Mouse (Mus musculus): ENCODE results near the gene Ubqln4. TPM values are rescaled to one million over a fixed set of nuclear protein-coding genes. Genes with fewer than 3 reads are reported as not detected.

The Ubqln4 gene
- polyA plus RNA-seq, 1 experiment from 2014 or later: 37.4 TPM

GRCm38 (mm10) chr3:88563442-88563841, 9.9 kb downstream of the Ubqln4 start:
- H3K4me1 ChIP-seq (ENCODE audit: control insufficient read depth in 2 of 2, insufficient read depth in 2 of 2, low read length in 2 of 2): peaks cover 0 to 3% of the 10 kb centered on the region in 2 experiments; a peak in 2 of 4 replicates
- H3K9ac ChIP-seq (ENCODE audit: low read length): no peak overlapping the region
- H3K27me3 ChIP-seq (ENCODE audit: control insufficient read depth, insufficient read depth, low read length): no peaks in the 10 kb centered on the region
- ATAC-seq (ENCODE audit: insufficient number of reproducible peaks, insufficient read depth, low FRiP score, low read depth): no peak
- H3K4me2 ChIP-seq (ENCODE audit: low read length): no peak overlapping the region
- WGBS: 75% methylated on average over 4 of the region's 4 CpGs
- H3K36me3 ChIP-seq (ENCODE audit: control insufficient read depth, insufficient read depth, low read length): peaks cover 100% of the 10 kb centered on the region
- no peak overlapping the region for H3K4me3 ChIP-seq (ENCODE audit: control insufficient read depth in 1 of 2, insufficient read depth in 1 of 2, low read depth in 1 of 2, low read length in 2 of 2)
- no peak overlapping the region for H3K27ac ChIP-seq (replicated peaks in 1 of 2; ENCODE audit: control insufficient read depth in 1 of 2, insufficient read depth in 1 of 2, low read depth in 2 of 2, low read length in 2 of 2)
- H3K9me3 ChIP-seq (ENCODE audit: control insufficient read depth, low read length): no peaks in the 10 kb centered on the region

GRCm38 (mm10) chr3:88563966-88564365, 10.4 kb downstream of the Ubqln4 start:
- H3K36me3 ChIP-seq (ENCODE audit: control insufficient read depth, insufficient read depth, low read length): peaks cover 100% of the 10 kb centered on the region
- H3K9me3 ChIP-seq (ENCODE audit: control insufficient read depth, low read length): no peaks in the 10 kb centered on the region
- no peak overlapping the region for H3K9ac ChIP-seq (ENCODE audit: low read length)
- no peak overlapping the region for H3K4me2 ChIP-seq (ENCODE audit: low read length)
- H3K27ac ChIP-seq (replicated peaks in 1 of 2; ENCODE audit: control insufficient read depth in 1 of 2, insufficient read depth in 1 of 2, low read depth in 2 of 2, low read length in 2 of 2): no peak overlapping the region
- H3K4me1 ChIP-seq (ENCODE audit: control insufficient read depth in 2 of 2, insufficient read depth in 2 of 2, low read length in 2 of 2): peaks cover 0 to 3% of the 10 kb centered on the region in 2 experiments; a peak in 2 of 4 replicates
- no peaks in the 10 kb centered on the region for H3K27me3 ChIP-seq (ENCODE audit: control insufficient read depth, insufficient read depth, low read length)
- WGBS: 95% methylated on average over 7 of the region's 7 CpGs
- no peak overlapping the region for H3K4me3 ChIP-seq (ENCODE audit: control insufficient read depth in 1 of 2, insufficient read depth in 1 of 2, low read depth in 1 of 2, low read length in 2 of 2)
- ATAC-seq (ENCODE audit: insufficient number of reproducible peaks, insufficient read depth, low FRiP score, low read depth): no peak

- Histone ChIP-seq H3K36me3 (ENCODE audit: control insufficient read depth, insufficient read depth, low read length) (peaks cover 90% of the 10 kb centered on the region), H3K27me3 (ENCODE audit: control insufficient read depth, insufficient read depth, low read length) (no peaks in the 10 kb centered on the region), H3K4me3 (ENCODE audit: control insufficient read depth in 1 of 2, insufficient read depth in 1 of 2, low read depth in 1 of 2, low read length in 2 of 2) (no peak overlapping the region), H3K27ac (replicated peaks in 1 of 2; ENCODE audit: control insufficient read depth in 1 of 2, insufficient read depth in 1 of 2, low read depth in 2 of 2, low read length in 2 of 2) (peak overlapping the region in 1 of 2 experiments; percentile 33; a peak in 1 of 4 replicates), H3K9ac (ENCODE audit: low read length) (0 out of 2 replicates have a peak overlapping the region, but pooled peaks have one; percentile 38), H3K4me2 (ENCODE audit: low read length) (no peak overlapping the region), H3K9me3 (ENCODE audit: control insufficient read depth, low read length) (no peaks in the 10 kb centered on the region), H3K4me1 (ENCODE audit: control insufficient read depth in 2 of 2, insufficient read depth in 2 of 2, low read length in 2 of 2) (peaks cover 0 to 3% of the 10 kb centered on the region in 2 experiments; a peak in 2 of 4 replicates)
- WGBS: 61% methylated on average over 3 of the region's 3 CpGs
- no peak for ATAC-seq (ENCODE audit: insufficient number of reproducible peaks, insufficient read depth, low FRiP score, low read depth)
Observed at GRCm38 (mm10) chr3:88566116-88566515, 12.6 kb downstream of the Ubqln4 start.

GRCm38 (mm10) chr3:88566536-88567061, 13.0 kb downstream of the Ubqln4 start:
- Histone ChIP-seq H3K36me3 (ENCODE audit: control insufficient read depth, insufficient read depth, low read length) (peaks cover 85% of the 10 kb centered on the region), H3K4me1 (ENCODE audit: control insufficient read depth in 2 of 2, insufficient read depth in 2 of 2, low read length in 2 of 2) (peaks cover 0 to 3% of the 10 kb centered on the region in 2 experiments; a peak in 2 of 4 replicates), H3K9ac (ENCODE audit: low read length) (no peak overlapping the region), H3K27me3 (ENCODE audit: control insufficient read depth, insufficient read depth, low read length) (no peaks in the 10 kb centered on the region), H3K27ac (replicated peaks in 1 of 2; ENCODE audit: control insufficient read depth in 1 of 2, insufficient read depth in 1 of 2, low read depth in 2 of 2, low read length in 2 of 2) (peak overlapping the region; percentile 5 to 33; a peak in 1 of 4 replicates), H3K4me2 (ENCODE audit: low read length) (no peak overlapping the region), H3K9me3 (ENCODE audit: control insufficient read depth, low read length) (no peaks in the 10 kb centered on the region), H3K4me3 (ENCODE audit: control insufficient read depth in 1 of 2, insufficient read depth in 1 of 2, low read depth in 1 of 2, low read length in 2 of 2) (no peak overlapping the region)
- WGBS: 78% methylated on average over 4 of the region's 4 CpGs
- ATAC-seq (ENCODE audit: insufficient number of reproducible peaks, insufficient read depth, low FRiP score, low read depth): no peak

GRCm38 (mm10) chr3:88567892-88568291, 14.3 kb downstream of the Ubqln4 start:
- no peak overlapping the region for H3K4me2 ChIP-seq (ENCODE audit: low read length)
- H3K27me3 ChIP-seq (ENCODE audit: control insufficient read depth, insufficient read depth, low read length): no peaks in the 10 kb centered on the region
- H3K36me3 ChIP-seq (ENCODE audit: control insufficient read depth, insufficient read depth, low read length): peaks cover 72% of the 10 kb centered on the region
- WGBS: 89% methylated on average over 6 of the region's 6 CpGs
- H3K27ac ChIP-seq (replicated peaks in 1 of 2; ENCODE audit: control insufficient read depth in 1 of 2, insufficient read depth in 1 of 2, low read depth in 2 of 2, low read length in 2 of 2): no peak overlapping the region
- H3K4me3 ChIP-seq (ENCODE audit: control insufficient read depth in 1 of 2, insufficient read depth in 1 of 2, low read depth in 1 of 2, low read length in 2 of 2): no peak overlapping the region
- H3K4me1 ChIP-seq (ENCODE audit: control insufficient read depth in 2 of 2, insufficient read depth in 2 of 2, low read length in 2 of 2): peaks cover 0 to 3% of the 10 kb centered on the region in 2 experiments; a peak in 2 of 4 replicates
- no peaks in the 10 kb centered on the region for H3K9me3 ChIP-seq (ENCODE audit: control insufficient read depth, low read length)
- H3K9ac ChIP-seq (ENCODE audit: low read length): no peak overlapping the region
- no peak for ATAC-seq (ENCODE audit: insufficient number of reproducible peaks, insufficient read depth, low FRiP score, low read depth)

- H3K36me3 ChIP-seq (ENCODE audit: control insufficient read depth, insufficient read depth, low read length): peaks cover 65% of the 10 kb centered on the region
- peaks cover 0 to 3% of the 10 kb centered on the region in 2 experiments; a peak in 2 of 4 replicates for H3K4me1 ChIP-seq (ENCODE audit: control insufficient read depth in 2 of 2, insufficient read depth in 2 of 2, low read length in 2 of 2)
- H3K4me3 ChIP-seq (ENCODE audit: control insufficient read depth in 1 of 2, insufficient read depth in 1 of 2, low read depth in 1 of 2, low read length in 2 of 2): no peak overlapping the region
- no peak for ATAC-seq (ENCODE audit: insufficient number of reproducible peaks, insufficient read depth, low FRiP score, low read depth)
- no peaks in the 10 kb centered on the region for H3K9me3 ChIP-seq (ENCODE audit: control insufficient read depth, low read length)
- 94% methylated on average over 2 of the region's 2 CpGs for WGBS
- no peak overlapping the region for H3K4me2 ChIP-seq (ENCODE audit: low read length)
- H3K27ac ChIP-seq (replicated peaks in 1 of 2; ENCODE audit: control insufficient read depth in 1 of 2, insufficient read depth in 1 of 2, low read depth in 2 of 2, low read length in 2 of 2): no peak overlapping the region
- no peak overlapping the region for H3K9ac ChIP-seq (ENCODE audit: low read length)
- H3K27me3 ChIP-seq (ENCODE audit: control insufficient read depth, insufficient read depth, low read length): no peaks in the 10 kb centered on the region
Observed at GRCm38 (mm10) chr3:88568615-88569014, 15.1 kb downstream of the Ubqln4 start.

GRCm38 (mm10) chr3:88569093-88569492, 15.5 kb downstream of the Ubqln4 start:
- no peak for ATAC-seq (ENCODE audit: insufficient number of reproducible peaks, insufficient read depth, low FRiP score, low read depth)

GRCm38 (mm10) chr3:88569694-88570093, 16.1 kb downstream of the Ubqln4 start:
- no peak overlapping the region for H3K27ac ChIP-seq (replicated peaks in 1 of 2; ENCODE audit: control insufficient read depth in 1 of 2, insufficient read depth in 1 of 2, low read depth in 2 of 2, low read length in 2 of 2)
- H3K27me3 ChIP-seq (ENCODE audit: control insufficient read depth, insufficient read depth, low read length): no peaks in the 10 kb centered on the region
- no peak overlapping the region for H3K9ac ChIP-seq (ENCODE audit: low read length)
- no peak overlapping the region for H3K4me3 ChIP-seq (ENCODE audit: control insufficient read depth in 1 of 2, insufficient read depth in 1 of 2, low read depth in 1 of 2, low read length in 2 of 2)
- no peaks in the 10 kb centered on the region for H3K9me3 ChIP-seq (ENCODE audit: control insufficient read depth, low read length)
- peaks cover 0 to 3% of the 10 kb centered on the region in 2 experiments; a peak in 2 of 4 replicates for H3K4me1 ChIP-seq (ENCODE audit: control insufficient read depth in 2 of 2, insufficient read depth in 2 of 2, low read length in 2 of 2)
- no peak for ATAC-seq (ENCODE audit: insufficient number of reproducible peaks, insufficient read depth, low FRiP score, low read depth)
- 92% methylated on average over 5 of the region's 5 CpGs for WGBS
- H3K4me2 ChIP-seq (ENCODE audit: low read length): no peak overlapping the region
- peaks cover 54% of the 10 kb centered on the region for H3K36me3 ChIP-seq (ENCODE audit: control insufficient read depth, insufficient read depth, low read length)

More at GRCm38 (mm10) chr3:88569093-88569492, 15.5 kb downstream of the Ubqln4 start:
- Histone ChIP-seq H3K9me3 (ENCODE audit: control insufficient read depth, low read length) (no peaks in the 10 kb centered on the region), H3K27me3 (ENCODE audit: control insufficient read depth, insufficient read depth, low read length) (no peaks in the 10 kb centered on the region), H3K27ac (replicated peaks in 1 of 2; ENCODE audit: control insufficient read depth in 1 of 2, insufficient read depth in 1 of 2, low read depth in 2 of 2, low read length in 2 of 2) (no peak overlapping the region), H3K4me3 (ENCODE audit: control insufficient read depth in 1 of 2, insufficient read depth in 1 of 2, low read depth in 1 of 2, low read length in 2 of 2) (no peak overlapping the region), H3K4me2 (ENCODE audit: low read length) (no peak overlapping the region), H3K36me3 (ENCODE audit: control insufficient read depth, insufficient read depth, low read length) (peaks cover 60% of the 10 kb centered on the region), H3K9ac (ENCODE audit: low read length) (no peak overlapping the region), H3K4me1 (ENCODE audit: control insufficient read depth in 2 of 2, insufficient read depth in 2 of 2, low read length in 2 of 2) (peaks cover 0 to 3% of the 10 kb centered on the region in 2 experiments; a peak in 2 of 4 replicates)
- 92% methylated on average over 2 of the region's 2 CpGs for WGBS
